Mouse (Mus musculus): Measurements from ENCODE around the gene Dst.
"Not testable (repeated sequence)": the region's sequence is repeated elsewhere in the genome, so short reads cannot be mapped to it uniquely, and the experiment has no call there.

Gene Dst

DNA sequence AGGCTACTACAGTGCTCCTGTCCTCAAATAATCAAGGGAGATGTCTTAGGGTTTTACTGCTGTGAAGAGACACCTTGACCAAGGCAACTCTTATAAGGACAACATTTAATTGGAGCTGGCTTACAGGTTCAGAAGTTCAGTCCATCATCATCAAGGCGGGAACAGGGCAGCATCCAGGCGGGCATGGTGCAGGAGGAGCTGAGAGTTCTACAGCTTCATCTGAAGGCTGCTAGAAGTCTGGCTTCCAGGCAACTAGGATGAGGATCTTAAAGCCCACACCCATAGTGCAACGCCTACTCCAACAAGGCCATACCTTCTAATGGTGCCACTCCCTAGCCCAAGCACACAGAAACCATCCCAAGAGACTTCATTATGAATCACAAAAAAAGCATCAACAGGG, 400.8 kb downstream of the Dst start:
- DNase-seq, result not testable (repeated sequence)

DNA sequence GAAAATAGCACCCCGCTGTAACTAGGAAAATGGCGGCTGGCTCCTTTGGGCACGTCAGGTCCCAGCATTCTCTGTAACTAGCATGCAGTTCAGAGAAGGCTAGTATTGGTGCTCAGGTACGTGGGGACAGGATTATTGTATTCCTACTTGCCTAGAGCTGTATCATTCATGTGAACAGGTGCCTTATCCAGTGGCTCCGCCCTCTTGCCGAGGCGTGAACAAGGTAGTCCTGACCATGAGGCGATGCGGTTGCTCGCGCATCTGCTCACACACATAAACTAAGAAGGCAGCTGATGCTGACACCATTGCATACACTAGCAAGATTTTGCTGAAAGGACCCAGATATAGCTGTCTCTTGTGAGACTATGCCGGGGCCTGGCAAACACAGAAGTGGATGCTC, 401.4 kb downstream of the Dst start:
- DNase-seq, result no peak

DNA sequence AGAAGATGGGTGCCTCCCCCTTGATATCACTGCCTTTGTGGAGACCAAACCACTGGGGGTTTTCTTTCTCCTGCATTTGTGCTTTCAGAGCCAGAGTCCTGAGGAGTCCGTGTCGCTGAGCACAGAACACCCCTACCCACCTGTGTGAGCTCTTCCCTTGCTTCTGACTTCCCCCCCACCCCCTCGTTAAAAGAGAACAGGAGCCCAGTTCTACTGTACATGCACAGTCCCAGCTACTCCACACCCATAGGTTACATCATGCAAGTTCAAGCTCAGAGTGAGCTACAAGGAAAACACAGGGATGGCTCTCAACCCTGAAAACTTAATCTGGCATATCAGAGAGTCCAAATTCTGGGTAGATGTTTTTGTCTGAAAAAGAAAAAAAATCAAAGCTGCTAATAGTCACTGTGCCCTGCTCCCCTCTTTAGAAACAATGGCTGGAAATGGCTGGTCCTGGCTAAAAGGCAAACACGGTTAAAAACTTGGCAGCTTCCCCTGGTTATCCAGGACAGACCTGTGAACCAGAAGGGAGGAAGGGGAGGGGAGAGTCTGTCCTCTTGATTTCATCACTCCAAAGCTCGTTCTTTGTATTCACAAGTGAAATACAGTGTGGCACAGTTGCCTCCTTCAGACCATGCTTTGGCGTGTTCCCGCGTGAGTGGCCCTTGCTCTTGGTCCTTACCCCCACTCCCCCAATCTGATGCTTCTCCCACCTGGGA, 402.7 kb downstream of the Dst start:
- DNase-seq, result no peak

DNA sequence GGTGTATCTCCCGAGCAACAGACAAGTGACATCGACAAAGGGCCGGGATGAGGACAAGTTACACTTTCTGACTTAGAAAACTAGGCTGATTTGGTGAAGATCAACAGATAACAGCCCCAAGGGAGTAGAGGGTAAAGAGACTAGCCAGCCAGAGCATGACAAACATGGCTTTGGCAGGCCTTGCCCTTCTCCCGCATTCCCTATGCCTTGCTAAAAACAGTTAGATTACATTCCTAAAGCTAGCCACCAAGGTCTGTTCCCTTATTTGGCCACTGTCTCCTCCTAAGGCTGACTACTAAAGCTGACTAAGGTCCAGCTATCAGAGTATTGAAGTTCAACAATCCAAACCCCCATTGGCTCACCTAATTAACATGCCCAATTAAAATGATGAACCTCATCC, 404.8 kb downstream of the Dst start:
- no peak for DNase-seq

DNA sequence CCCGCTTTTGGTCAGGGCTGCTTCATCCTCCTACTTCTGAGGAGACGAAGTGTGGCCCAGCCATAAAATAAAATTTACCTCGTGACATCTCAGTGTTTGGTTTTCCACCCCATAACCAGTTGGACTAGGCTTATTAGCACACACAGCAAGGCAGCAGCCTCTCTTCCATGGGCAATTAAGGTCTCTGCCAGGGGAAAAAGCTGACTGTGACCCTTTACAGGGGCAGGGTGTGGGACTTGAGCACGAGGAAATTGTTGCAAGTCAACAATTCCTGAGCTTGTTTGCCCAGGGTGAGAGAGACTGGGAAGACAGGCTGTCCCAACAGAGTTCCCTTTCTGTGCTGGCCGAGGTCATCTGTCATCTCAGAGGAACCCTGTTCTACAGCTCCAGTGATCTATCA, 407.4 kb downstream of the Dst start:
- no peak for DNase-seq

DNA sequence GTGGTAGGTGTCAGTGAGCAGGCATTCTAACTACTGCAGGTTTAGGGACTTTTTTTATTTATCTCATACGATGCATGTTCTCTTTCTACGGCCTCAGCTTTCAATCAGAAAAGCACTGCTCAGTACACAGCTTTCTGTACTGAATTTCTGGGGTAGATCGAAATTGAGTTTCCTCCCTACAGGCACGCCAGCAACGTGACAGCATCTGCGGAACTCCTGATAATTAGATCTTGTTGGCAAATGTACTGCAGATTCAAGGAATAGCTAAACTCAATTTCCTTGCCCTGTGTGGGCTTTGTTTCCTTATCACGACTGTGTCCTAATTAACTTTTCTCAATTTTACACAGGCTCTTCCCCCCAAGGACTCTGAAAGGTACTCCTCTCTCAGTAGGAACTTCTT, 416.2 kb downstream of the Dst start:
- no peak for DNase-seq

DNA sequence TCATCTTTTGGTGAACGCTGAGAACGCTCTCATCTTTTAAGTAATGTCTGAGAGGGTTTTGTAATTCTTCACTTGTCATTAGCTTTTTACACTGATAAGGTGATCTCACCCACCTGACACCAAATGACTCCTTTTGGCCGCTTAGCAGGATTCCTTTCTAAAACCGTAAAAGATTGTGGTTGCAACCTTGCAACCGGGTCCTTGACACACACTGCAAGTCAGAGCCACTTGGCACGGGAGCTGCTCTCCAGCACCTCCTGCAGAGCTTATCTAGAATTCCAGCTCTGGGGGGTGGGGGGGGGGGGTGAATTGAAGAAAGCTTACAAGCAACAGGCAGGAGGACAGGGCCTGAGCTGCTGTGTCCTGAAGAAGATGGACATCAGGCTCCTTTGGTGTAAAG, 420.6 kb downstream of the Dst start:
- DNase-seq, result no peak

DNA sequence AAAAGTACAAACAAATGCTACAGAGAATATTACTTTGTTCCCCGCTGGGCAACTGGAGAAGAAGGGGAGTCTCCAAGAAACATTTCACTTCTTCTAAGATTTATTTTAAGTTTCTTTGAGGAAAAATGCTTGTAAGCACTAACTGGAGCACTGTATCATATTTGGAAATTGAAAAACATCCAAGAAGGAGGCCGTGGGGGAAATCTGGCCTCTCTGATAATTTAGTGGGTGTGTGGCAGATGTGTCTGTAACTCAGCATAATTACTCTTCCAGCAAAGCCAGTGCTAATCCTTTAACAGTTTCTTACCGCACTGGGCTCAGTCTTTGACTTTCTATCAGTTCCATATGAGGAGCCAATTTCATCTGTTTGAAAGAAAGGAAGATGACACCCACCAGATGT, 423.7 kb downstream of the Dst start:
- no peak for DNase-seq
